Mouse (Mus musculus) stomach, embryonic 14.5 days (tissue): ENCODE results near the gene Prr12. TPM values are rescaled to one million over a fixed set of nuclear protein-coding genes. Genes with fewer than 3 reads are reported as not detected.
A peak's percentile ranks its signal among the peaks of the same experiment; 100 is the strongest.

ENCODE experiments used
- ATAC-seq: fragments of 200-750 bp; cut with Nextera tagmentation; 2 replicates; pipeline ENCODE4 v1.8.0; 2017; ENCODE audit warnings: low read depth, moderate TSS enrichment; ENCODE audit not compliant: insufficient number of reproducible peaks, insufficient read depth, low FRiP score
- H3K27ac ChIP-seq: fragments of 300-500 bp; sonication (generic); 2 replicates; pipeline ENCODE4 v1.5.1; 2014; ENCODE audit warnings: mild to moderate bottlenecking, low read length, moderate library complexity, mixed read lengths
- H3K27me3 ChIP-seq: fragments of 300-500 bp; sonication (generic); 2 replicates; pipeline ENCODE4 v1.6.1; 2014; ENCODE audit warnings: low read length, control low read depth, mixed read lengths; ENCODE audit not compliant: control insufficient read depth, insufficient read depth
- H3K36me3 ChIP-seq: fragments of 300-500 bp; sonication (generic); 2 replicates; pipeline ENCODE4 v1.6.1; 2014; ENCODE audit warnings: mild to moderate bottlenecking, control low read depth, low read length, moderate library complexity, mixed read lengths; ENCODE audit not compliant: control insufficient read depth, insufficient read depth
- H3K4me1 ChIP-seq: fragments of 300-500 bp; sonication (generic); 2 replicates; pipeline ENCODE4 v1.6.1; 2014; ENCODE audit warnings: low read length, control low read depth, mixed read lengths; ENCODE audit not compliant: control insufficient read depth, insufficient read depth
- H3K4me2 ChIP-seq: fragments of 300-500 bp; sonication (generic); replicated peaks from 2 replicates; pipeline ENCODE4 v1.6.1; 2014; ENCODE audit warnings: low read depth, low read length, control low read depth
- H3K4me3 ChIP-seq: fragments of 300-500 bp; sonication (generic); 2 replicates; pipeline ENCODE4 v1.5.1; 2014; ENCODE audit warnings: low read depth, low read length, control low read depth
- H3K9ac ChIP-seq: fragments of 300-500 bp; sonication (generic); replicated peaks from 2 replicates; pipeline ENCODE4 v1.6.1; 2014; ENCODE audit warnings: low read depth, mild to moderate bottlenecking, control low read depth, low read length, moderate library complexity, mixed read lengths
- H3K9me3 ChIP-seq: fragments of 300-500 bp; sonication (generic); 2 replicates; pipeline ENCODE4 v1.6.1; 2016; ENCODE audit warnings: low read depth, low read length, control low read depth; ENCODE audit not compliant: control insufficient read depth
- WGBS: fragments of 180-500 bp; shearing (Covaris S2); extraction: QIAGEN DNeasy Blood & Tissue Kit; methylation state at CpG from one replicate; pipeline ENCODE4 v1.1.7; 2014; 5-methylcytosine and 5-hydroxymethylcytosine counted together
- polyA plus RNA-seq: library from polyadenylated mRNA; unstranded; fragments of >200 nt; fragmentation: Nextera tagmentation; extraction: Ambion mirVana; gene quantifications from 2 replicates; pipeline ENCODE4 v1.2.1, GENCODE M21; 2014

Prr12 gene
- polyA plus RNA-seq, 1 experiment from 2014 or later: 17.8 TPM

- Histone ChIP-seq H3K27me3 (no peaks in the 10 kb centered on the region), H3K9ac (peak within 1 kb of the TSS; percentile 59), H3K9me3 (no peaks in the 10 kb centered on the region), H3K27ac (peak within 1 kb of the TSS; percentile 84), H3K4me1 (peaks cover 8% of the 10 kb centered on the region), H3K4me3 (peak within 1 kb of the TSS; percentile 54), H3K4me2 (peak within 1 kb of the TSS; percentile 93), H3K36me3 (peaks cover 38% of the 10 kb centered on the region)
- no peak for ATAC-seq
- 2% methylated on average over 18 of the region's 18 CpGs for WGBS
Measured at GRCm38 (mm10) chr7:44998501-44998955, 54.2 kb downstream of the Prr12 start, which contains the start of gene Bcl2l12. Gene Bcl2l12, minus strand, starts transcription at chr7:44998712.

DNA sequence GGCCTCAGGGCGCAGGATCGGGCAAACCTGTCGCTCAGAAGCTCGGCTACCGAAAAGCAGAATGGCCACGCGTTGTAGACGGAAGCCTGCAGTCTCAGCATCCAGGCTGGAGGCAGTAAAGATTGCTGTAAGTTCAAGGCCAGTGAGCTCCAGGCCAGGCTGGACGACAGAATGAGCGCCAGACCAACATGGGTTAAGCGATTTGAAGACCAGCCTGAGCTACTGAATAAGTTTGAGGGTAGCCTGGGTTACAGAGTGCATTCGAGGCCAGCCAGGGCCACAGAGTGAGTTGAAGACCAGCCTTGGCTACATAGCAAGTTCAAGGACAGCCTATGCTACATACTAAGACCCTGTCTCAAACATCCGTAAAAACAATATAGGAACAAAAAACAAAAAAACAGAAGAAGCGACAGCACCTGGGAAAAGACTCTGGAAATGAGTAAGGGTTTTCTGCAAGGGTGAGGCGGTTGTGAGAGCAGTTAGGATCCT, 54.7 kb downstream of the Prr12 start:
- Histone ChIP-seq H3K4me2 (peak overlapping the region; percentile 93), H3K27ac (peak overlapping the region; percentile 84), H3K4me1 (peaks cover 8% of the 10 kb centered on the region), H3K4me3 (peak overlapping the region; percentile 54), H3K27me3 (no peaks in the 10 kb centered on the region), H3K9ac (peak overlapping the region; percentile 59), H3K9me3 (no peaks in the 10 kb centered on the region), H3K36me3 (peaks cover 33% of the 10 kb centered on the region)
- ATAC-seq: no peak
- WGBS: 3% methylated on average over 15 of the region's 15 CpGs

GRCm38 (mm10) chr7:44997231-44997939, 55.3 kb downstream of the Prr12 start, which contains the start of gene Irf3:
Gene Irf3, plus strand, starts transcription at chr7:44997648.
- Histone ChIP-seq H3K9me3 (no peaks in the 10 kb centered on the region), H3K4me2 (peak within 1 kb of the TSS; percentile 93), H3K27ac (peak within 1 kb of the TSS; percentile 84), H3K9ac (peak within 1 kb of the TSS; percentile 59), H3K36me3 (peaks cover 32% of the 10 kb centered on the region), H3K4me1 (peaks cover 8% of the 10 kb centered on the region), H3K27me3 (no peaks in the 10 kb centered on the region), H3K4me3 (peak within 1 kb of the TSS; percentile 54)
- under 1% methylated on average over 43 of the region's 43 CpGs for WGBS
- ATAC-seq: peak; percentile 89

- peak overlapping the region; percentile 55 for H3K9ac ChIP-seq
Measured at GRCm38 (mm10) chr7:44996672-44997071, 56.0 kb downstream of the Prr12 start.

DNA sequence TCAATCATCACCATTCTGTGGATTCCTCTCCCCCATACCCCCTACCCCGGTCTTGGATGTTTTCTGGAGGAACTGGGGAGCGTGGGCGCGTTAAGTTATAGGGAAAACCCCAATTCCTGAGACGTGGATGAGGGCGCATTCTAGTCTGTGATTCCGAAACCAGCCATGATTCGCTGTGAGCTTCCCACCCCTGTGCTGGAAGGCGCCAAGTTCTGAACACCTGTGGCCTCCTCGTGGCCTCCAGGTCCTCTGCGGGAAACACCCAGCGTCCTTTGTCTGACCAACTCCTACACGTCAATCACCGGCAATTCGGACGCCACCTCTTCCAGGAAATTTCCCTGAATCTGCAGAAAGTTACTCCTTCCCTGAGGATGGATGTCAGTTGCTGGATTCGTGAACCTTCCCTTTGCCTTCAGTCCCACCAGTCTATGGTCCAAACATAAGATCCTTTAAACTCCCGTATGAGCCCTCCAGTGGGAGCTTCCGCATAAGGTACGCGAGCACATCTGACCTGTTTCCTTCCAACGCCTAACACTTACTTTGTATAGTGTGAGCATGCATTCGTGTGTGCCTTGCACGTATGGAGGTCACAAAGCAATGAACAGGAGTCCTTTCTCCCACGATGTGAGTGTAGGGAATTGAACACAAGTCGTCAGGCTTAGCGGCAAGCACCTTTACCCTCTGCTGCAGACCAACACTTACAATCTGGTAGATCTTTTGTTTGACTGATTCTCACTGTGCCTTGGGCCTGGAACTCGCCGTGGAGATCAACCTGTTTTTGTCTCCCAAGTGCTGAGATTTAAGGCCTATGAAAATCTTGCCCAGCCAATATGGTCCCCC, 65.6 kb downstream of the Prr12 start:
- peak; percentile 8; the same call in 1 of the 2 replicates for ATAC-seq
- Histone ChIP-seq H3K9ac (peak overlapping the region; percentile 75), H3K4me1 (peaks cover 24% of the 10 kb centered on the region), H3K4me3 (peak overlapping the region; percentile 66), H3K9me3 (no peaks in the 10 kb centered on the region), H3K27me3 (no peaks in the 10 kb centered on the region), H3K27ac (peak overlapping the region; percentile 94), H3K36me3 (peaks cover 24% of the 10 kb centered on the region), H3K4me2 (peak overlapping the region; percentile 65)
- under 1% methylated on average over 29 of the region's 29 CpGs for WGBS

More at GRCm38 (mm10) chr7:44996672-44997071, 56.0 kb downstream of the Prr12 start:
- Histone ChIP-seq H3K4me2 (peak overlapping the region; percentile 80), H3K36me3 (peaks cover 31% of the 10 kb centered on the region), H3K27ac (peak overlapping the region; percentile 68; the same call in 1 of the 2 replicates), H3K9me3 (no peaks in the 10 kb centered on the region), H3K4me1 (peaks cover 8% of the 10 kb centered on the region), H3K27me3 (no peaks in the 10 kb centered on the region), H3K4me3 (peak overlapping the region; percentile 54)
- no peak for ATAC-seq
- WGBS: 10% methylated on average over 10 of the region's 10 CpGs

DNA sequence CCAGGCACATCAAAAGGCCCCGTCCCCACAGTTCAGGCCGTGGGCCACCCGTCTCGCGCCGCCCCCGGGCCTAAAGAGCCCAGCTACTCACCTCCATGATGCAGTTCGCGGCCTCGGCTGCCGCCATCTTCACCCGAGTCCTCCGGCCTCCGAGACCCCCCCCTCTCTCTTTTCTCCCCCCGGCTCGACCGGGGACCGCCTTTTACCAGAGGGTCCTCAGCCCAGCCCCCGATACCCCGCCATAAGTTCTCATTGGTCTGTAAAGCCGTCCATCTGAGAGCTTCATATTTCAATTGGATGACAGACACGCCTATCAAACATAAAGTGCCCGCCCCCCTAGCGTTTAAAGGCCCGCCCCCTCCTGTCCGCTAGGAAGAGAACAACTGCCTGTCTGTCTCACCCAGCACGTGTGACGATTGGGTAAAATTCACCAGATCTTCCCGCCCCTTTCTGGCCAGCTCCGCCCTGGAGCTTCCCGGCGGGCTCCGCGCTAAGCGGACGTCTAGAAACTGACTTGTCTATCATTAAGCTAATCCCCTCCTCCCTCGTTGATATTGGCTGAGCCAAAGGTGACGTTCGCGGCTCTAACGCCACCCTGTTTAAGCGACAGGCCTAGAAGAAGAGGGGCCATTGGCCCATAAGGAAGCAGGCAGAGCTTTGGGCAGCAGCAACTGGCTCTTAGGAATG, 66.3 kb downstream of the Prr12 start, which contains the start of gene Prmt1:
Gene Prmt1 (minus strand): TSS at position 377 of the 687 bp plus-strand sequence.
- ATAC-seq: peak; percentile 96
- Histone ChIP-seq H3K4me1 (peaks cover 24% of the 10 kb centered on the region), H3K9ac (peak within 1 kb of the TSS; percentile 98), H3K4me2 (peak within 1 kb of the TSS; percentile 65), H3K4me3 (peak within 1 kb of the TSS; percentile 98), H3K9me3 (no peaks in the 10 kb centered on the region), H3K27me3 (no peaks in the 10 kb centered on the region), H3K36me3 (peaks cover 26% of the 10 kb centered on the region), H3K27ac (peak within 1 kb of the TSS; percentile 95)
- under 1% methylated on average over 39 of the region's 42 CpGs for WGBS

- Histone ChIP-seq H3K4me2 (peak overlapping the region; percentile 52), H3K4me3 (peak overlapping the region; percentile 98), H3K9ac (peak overlapping the region; percentile 98), H3K36me3 (peaks cover 28% of the 10 kb centered on the region), H3K4me1 (peaks cover 24% of the 10 kb centered on the region), H3K27ac (peak overlapping the region; percentile 95), H3K9me3 (no peaks in the 10 kb centered on the region), H3K27me3 (no peaks in the 10 kb centered on the region)
- peak; percentile 3; the same call in 1 of the 2 replicates for ATAC-seq
- WGBS: under 1% methylated on average over 33 of the region's 45 CpGs
Measured at GRCm38 (mm10) chr7:44985595-44986191, 67.0 kb downstream of the Prr12 start.
